Mouse (Mus musculus): ENCODE results near the gene Gm20388. TPM values are rescaled to one million over a fixed set of nuclear protein-coding genes. Genes with fewer than 3 reads are reported as not detected.

Gene Gm20388
- polyA plus RNA-seq, 1 experiment, result 10.6 TPM

GRCm38 (mm10) chr8:120744448-120744847 lies 833.8 kb downstream of the Gm20388 start:
- Histone ChIP-seq H3K27ac (ENCODE audit: control insufficient read depth, insufficient read depth, low read depth, low read length, poor library complexity) (peak overlapping the region; percentile 81), H3K4me1 (ENCODE audit: control insufficient read depth, insufficient read depth, low read length) (peaks cover 18% of the 10 kb centered on the region; the same call in 1 of the 2 replicates), H3K4me3 (replicated peaks; ENCODE audit: control insufficient read depth, low read depth, low read length) (no peak overlapping the region)
- TF ChIP-seq POLR2A (IDR thresholded peaks at IDR 0.05; ENCODE audit: borderline replicate concordance, control insufficient read depth, low read depth, low read length), result no peak
- TF ChIP-seq CTCF (IDR thresholded peaks at IDR 0.05; ENCODE audit: control insufficient read depth, insufficient read depth, low read length), result no peak
- WGBS, result 69% methylated on average over 5 of the region's 5 CpGs

DNA sequence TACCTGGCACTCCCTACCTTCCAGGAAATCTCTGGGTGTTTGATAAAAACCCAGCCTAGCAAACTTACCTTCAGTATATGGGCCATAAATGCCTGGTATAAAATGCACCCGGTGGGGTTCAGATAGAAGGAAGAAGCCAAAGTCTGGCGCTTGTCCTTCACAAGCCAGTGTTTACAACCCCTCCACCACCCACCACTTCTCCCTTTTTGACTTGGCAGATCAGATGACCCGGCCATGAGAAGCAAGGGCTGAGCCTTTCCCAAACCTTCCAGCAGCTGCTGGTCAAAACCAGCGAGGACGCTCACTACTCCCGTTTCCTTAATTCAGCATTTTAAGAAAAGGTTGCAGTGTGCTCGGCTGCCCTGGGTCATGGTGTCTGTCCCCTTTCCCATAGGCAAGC lies 834.6 kb downstream of the Gm20388 start:
- Histone ChIP-seq H3K4me3 (replicated peaks; ENCODE audit: control insufficient read depth, low read depth, low read length) (no peak overlapping the region), H3K27ac (ENCODE audit: control insufficient read depth, insufficient read depth, low read depth, low read length, poor library complexity) (peak overlapping the region; percentile 79), H3K4me1 (ENCODE audit: control insufficient read depth, insufficient read depth, low read length) (peaks cover 19% of the 10 kb centered on the region; the same call in 1 of the 2 replicates)
- TF ChIP-seq POLR2A (IDR thresholded peaks at IDR 0.05; ENCODE audit: borderline replicate concordance, control insufficient read depth, low read depth, low read length), result 0 out of 2 replicates have a peak, but pooled peaks have one; percentile 11
- no peak for TF ChIP-seq CTCF (IDR thresholded peaks at IDR 0.05; ENCODE audit: control insufficient read depth, insufficient read depth, low read length)
- WGBS, result 29% methylated on average over 7 of the region's 7 CpGs

DNA sequence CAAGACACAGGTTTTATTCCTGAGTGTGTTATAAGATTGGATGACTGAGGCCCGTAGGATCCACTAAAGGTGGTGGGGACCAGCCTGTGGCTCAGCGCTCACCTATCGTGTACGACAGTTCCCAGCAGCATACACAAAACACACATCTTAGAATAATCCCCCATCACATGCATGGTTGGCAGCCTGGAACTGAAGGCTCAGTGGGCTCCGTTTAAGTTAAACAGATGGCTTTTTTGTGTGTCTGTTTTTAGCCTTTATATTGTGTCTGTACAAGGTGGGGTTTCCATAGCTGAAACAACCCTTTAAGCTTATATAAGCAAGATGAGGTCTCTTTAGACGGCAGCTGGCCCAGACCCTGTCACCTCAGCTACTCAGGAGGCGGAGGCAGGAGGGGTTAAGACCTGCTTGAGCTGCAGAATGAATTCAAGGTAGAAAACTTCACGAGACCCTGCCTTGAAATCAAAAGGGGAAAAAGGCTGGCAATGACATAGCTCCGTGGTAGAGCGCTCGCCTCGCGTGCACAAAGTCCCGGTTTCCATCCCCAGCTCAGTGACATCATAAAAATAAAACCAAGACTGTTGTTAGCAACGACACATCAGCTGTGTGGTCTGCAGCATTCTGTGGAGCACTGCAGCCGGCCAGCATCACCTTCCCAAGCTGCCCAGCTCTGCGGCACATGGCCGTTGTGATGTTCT lies 835.5 kb downstream of the Gm20388 start:
- WGBS, result 67% methylated on average over 18 of the region's 18 CpGs
- peak overlapping the region; percentile 80 for H3K27ac ChIP-seq (ENCODE audit: control insufficient read depth, insufficient read depth, low read depth, low read length, poor library complexity)
- no peak; the same call in 1 of the 2 replicates for TF ChIP-seq POLR2A (IDR thresholded peaks at IDR 0.05; ENCODE audit: borderline replicate concordance, control insufficient read depth, low read depth, low read length)
- TF ChIP-seq CTCF (IDR thresholded peaks at IDR 0.05; ENCODE audit: control insufficient read depth, insufficient read depth, low read length), result no peak
- peaks cover 19% of the 10 kb centered on the region; the same call in 1 of the 2 replicates for H3K4me1 ChIP-seq (ENCODE audit: control insufficient read depth, insufficient read depth, low read length)
- no peak overlapping the region for H3K4me3 ChIP-seq (replicated peaks; ENCODE audit: control insufficient read depth, low read depth, low read length)

DNA sequence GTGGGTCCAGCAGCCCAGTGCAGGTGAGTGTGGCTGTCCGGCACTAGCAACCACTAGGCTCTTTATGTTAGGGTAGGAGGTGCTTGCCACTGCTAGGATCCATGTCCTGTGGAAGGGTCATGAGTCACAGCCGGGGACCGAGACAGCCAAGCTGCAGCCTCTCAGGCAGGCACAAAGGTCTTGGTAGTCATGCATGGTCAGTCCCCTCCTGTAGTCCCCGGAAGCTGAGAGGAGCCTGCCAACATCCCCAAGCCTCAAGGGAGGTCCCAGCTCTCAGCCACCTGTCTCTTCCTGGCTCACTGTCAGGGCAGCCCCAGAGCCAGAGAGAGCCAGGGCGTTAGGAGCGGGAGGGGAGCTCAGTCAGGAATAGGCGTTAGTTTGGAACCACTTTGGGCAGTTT lies 836.6 kb downstream of the Gm20388 start:
- Histone ChIP-seq H3K4me1 (ENCODE audit: control insufficient read depth, insufficient read depth, low read length) (peaks cover 22% of the 10 kb centered on the region), H3K27ac (ENCODE audit: control insufficient read depth, insufficient read depth, low read depth, low read length, poor library complexity) (peak overlapping the region; percentile 80), H3K4me3 (replicated peaks; ENCODE audit: control insufficient read depth, low read depth, low read length) (no peak overlapping the region)
- no peak for TF ChIP-seq CTCF (IDR thresholded peaks at IDR 0.05; ENCODE audit: control insufficient read depth, insufficient read depth, low read length)
- 0 out of 2 replicates have a peak, but pooled peaks have one; percentile 6 for TF ChIP-seq POLR2A (IDR thresholded peaks at IDR 0.05; ENCODE audit: borderline replicate concordance, control insufficient read depth, low read depth, low read length)
- WGBS, result 69% methylated on average over 7 of the region's 7 CpGs

DNA sequence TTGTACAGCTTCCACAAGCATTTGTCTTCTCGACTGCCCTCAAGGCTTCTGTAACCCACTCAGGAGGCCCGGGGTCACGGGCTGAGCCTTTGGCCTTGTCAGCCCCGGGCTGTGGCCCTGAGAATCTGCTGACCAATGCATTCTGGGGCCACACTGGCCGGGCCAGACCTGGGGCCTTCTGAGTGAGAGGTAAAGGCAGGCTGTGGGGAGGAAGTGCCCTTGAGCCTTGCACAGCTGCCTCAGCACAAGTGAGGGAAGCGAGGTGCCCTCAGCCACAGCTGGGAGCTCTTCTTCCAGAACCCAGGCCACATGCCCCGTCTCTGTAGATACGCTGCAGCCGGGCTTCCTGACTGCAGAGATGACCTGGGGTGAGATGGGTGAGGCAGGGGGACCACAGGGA lies 840.0 kb downstream of the Gm20388 start:
- Histone ChIP-seq H3K4me3 (replicated peaks; ENCODE audit: control insufficient read depth, low read depth, low read length) (no peak overlapping the region), H3K27ac (ENCODE audit: control insufficient read depth, insufficient read depth, low read depth, low read length, poor library complexity) (peak overlapping the region; percentile 61), H3K4me1 (ENCODE audit: control insufficient read depth, insufficient read depth, low read length) (peaks cover 18% of the 10 kb centered on the region)
- no peak for TF ChIP-seq CTCF (IDR thresholded peaks at IDR 0.05; ENCODE audit: control insufficient read depth, insufficient read depth, low read length)
- peak; percentile 45; the same call in 1 of the 2 replicates for TF ChIP-seq POLR2A (IDR thresholded peaks at IDR 0.05; ENCODE audit: borderline replicate concordance, control insufficient read depth, low read depth, low read length)
- WGBS, result 54% methylated on average over 9 of the region's 9 CpGs

DNA sequence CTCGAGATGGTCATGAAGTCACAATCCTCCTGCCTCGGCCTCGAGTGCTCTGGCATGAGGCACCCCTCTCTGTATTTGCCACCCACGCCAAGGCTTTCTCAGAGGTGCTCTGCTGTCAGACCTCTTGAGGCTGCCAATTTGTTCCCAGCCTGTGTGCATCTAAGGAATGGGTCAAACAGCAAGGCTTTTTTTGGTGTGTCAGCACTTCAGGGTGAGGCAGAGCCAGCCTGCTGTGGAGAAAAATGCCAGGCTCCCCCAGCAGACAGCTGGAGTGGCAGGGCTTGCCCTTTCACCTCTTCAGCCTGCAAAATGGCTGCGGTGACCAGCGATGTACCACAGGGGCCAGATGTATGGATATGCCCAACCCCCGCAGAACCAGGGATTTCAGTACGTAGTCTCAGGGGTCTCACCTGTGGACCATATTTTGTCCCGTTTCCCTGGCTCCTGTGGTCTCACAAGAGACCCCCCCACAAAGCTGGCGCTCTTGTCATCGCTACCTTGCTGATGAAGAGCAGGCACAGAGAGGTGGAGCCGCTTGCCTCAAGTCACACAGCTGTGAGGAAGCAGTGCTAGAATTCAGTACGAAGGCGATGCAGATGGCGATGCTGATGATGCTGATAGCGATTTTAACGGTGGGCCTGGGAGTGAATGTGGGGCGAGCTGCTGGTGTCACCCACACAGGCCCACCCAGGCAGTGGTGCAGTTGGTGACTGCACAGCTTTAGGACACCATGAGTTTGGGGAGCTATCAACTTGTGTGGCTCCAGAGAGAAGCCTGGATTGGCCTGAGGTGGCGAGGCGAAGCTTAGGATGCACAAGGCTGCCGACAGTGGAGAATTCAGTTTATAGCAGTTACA lies 840.8 kb downstream of the Gm20388 start:
- WGBS, result 61% methylated on average over 21 of the region's 21 CpGs
- Histone ChIP-seq H3K27ac (ENCODE audit: control insufficient read depth, insufficient read depth, low read depth, low read length, poor library complexity) (peak overlapping the region; percentile 26; the same call in 1 of the 2 replicates), H3K4me1 (ENCODE audit: control insufficient read depth, insufficient read depth, low read length) (peaks cover 17% of the 10 kb centered on the region), H3K4me3 (replicated peaks; ENCODE audit: control insufficient read depth, low read depth, low read length) (no peak overlapping the region)
- TF ChIP-seq POLR2A (IDR thresholded peaks at IDR 0.05; ENCODE audit: borderline replicate concordance, control insufficient read depth, low read depth, low read length) (no peak), CTCF (IDR thresholded peaks at IDR 0.05; ENCODE audit: control insufficient read depth, insufficient read depth, low read length) (no peak)

DNA sequence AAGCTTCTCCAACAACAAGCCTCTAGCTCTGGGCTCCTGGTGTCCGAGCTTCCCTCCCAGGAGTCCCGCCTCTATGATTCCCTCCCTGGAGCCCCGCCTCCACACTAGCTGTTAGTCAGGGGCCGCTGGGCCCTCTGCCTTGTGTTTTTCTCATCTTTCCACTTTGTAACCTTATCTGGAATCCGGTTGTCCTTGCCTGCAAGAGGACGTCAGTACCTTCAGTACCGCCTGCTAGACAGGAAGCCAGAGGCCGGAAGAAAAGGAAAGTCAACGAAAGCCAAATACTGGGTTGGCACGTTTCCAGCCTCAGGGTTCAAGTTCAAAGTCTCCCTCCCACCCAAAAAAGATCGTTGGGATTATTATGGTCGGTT lies 841.4 kb downstream of the Gm20388 start:
- Histone ChIP-seq H3K4me1 (ENCODE audit: control insufficient read depth, insufficient read depth, low read length) (peaks cover 17% of the 10 kb centered on the region), H3K27ac (ENCODE audit: control insufficient read depth, insufficient read depth, low read depth, low read length, poor library complexity) (peak overlapping the region; percentile 26; the same call in 1 of the 2 replicates), H3K4me3 (replicated peaks; ENCODE audit: control insufficient read depth, low read depth, low read length) (no peak overlapping the region)
- no peak for TF ChIP-seq POLR2A (IDR thresholded peaks at IDR 0.05; ENCODE audit: borderline replicate concordance, control insufficient read depth, low read depth, low read length)
- no peak for TF ChIP-seq CTCF (IDR thresholded peaks at IDR 0.05; ENCODE audit: control insufficient read depth, insufficient read depth, low read length)
- 3% methylated on average over 12 of the region's 12 CpGs for WGBS

- WGBS, result 88% methylated on average over 22 of the region's 22 CpGs
- H3K4me3 ChIP-seq (replicated peaks; ENCODE audit: control insufficient read depth, low read depth, low read length), result no peak overlapping the region
- TF ChIP-seq POLR2A (IDR thresholded peaks at IDR 0.05; ENCODE audit: borderline replicate concordance, control insufficient read depth, low read depth, low read length) (no peak), CTCF (IDR thresholded peaks at IDR 0.05; ENCODE audit: control insufficient read depth, insufficient read depth, low read length) (no peak)
- peaks cover 13% of the 10 kb centered on the region for H3K4me1 ChIP-seq (ENCODE audit: control insufficient read depth, insufficient read depth, low read length)
- H3K27ac ChIP-seq (ENCODE audit: control insufficient read depth, insufficient read depth, low read depth, low read length, poor library complexity), result no peak overlapping the region; the same call in 1 of the 2 replicates
Measured at GRCm38 (mm10) chr8:120753476-120753875, 842.8 kb downstream of the Gm20388 start.

Measured in bone marrow, adult 2 months (tissue).